Mouse (Mus musculus): ENCODE data around the gene Selenom.

DNA sequence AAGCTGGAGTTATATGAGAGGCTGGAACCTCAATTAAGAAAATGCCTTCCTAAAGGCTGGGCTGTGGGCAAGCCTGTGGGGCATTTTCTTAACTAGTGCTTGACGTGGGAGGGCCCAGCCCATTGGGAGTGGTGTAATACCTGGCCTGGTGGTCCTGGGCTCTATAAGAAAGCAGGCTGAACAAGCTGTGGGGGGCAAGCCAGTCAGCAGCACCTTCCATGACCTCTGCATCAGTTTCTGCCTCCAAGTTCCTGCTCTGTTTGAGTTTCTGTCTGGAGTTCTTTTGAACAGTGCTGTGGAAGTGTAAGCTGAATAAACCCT is 31.7 kb downstream of the Selenom start:
- no peak for TF ChIP-seq CTCF (IDR thresholded peaks at IDR 0.05; ENCODE audit: extremely low read depth, insufficient read depth, low read length)
- no peak for TF ChIP-seq POLR2A (IDR thresholded peaks at IDR 0.05; ENCODE audit: extremely low read depth, insufficient read depth, low read length)
